Mouse (Mus musculus) G1E-ER4 (cell line): ENCODE data around the gene Hapln2. TPM values are rescaled to one million over a fixed set of nuclear protein-coding genes. Genes with fewer than 3 reads are reported as not detected.

Experiments used
- GATA1 ChIP-seq: IDR thresholded peaks from one replicate; pipeline ENCODE4 v1.8.0; 2012; ENCODE audit warnings: low read length, inconsistent platforms
- polyA plus RNA-seq: library from polyadenylated mRNA; stranded (reverse); fragments of >175 nt; gene quantifications from 2 replicates; pipeline ENCODE4 v1.2.3, GENCODE M21; 2012

Gene Hapln2
- polyA plus RNA-seq, 1 experiment, result not detected

DNA sequence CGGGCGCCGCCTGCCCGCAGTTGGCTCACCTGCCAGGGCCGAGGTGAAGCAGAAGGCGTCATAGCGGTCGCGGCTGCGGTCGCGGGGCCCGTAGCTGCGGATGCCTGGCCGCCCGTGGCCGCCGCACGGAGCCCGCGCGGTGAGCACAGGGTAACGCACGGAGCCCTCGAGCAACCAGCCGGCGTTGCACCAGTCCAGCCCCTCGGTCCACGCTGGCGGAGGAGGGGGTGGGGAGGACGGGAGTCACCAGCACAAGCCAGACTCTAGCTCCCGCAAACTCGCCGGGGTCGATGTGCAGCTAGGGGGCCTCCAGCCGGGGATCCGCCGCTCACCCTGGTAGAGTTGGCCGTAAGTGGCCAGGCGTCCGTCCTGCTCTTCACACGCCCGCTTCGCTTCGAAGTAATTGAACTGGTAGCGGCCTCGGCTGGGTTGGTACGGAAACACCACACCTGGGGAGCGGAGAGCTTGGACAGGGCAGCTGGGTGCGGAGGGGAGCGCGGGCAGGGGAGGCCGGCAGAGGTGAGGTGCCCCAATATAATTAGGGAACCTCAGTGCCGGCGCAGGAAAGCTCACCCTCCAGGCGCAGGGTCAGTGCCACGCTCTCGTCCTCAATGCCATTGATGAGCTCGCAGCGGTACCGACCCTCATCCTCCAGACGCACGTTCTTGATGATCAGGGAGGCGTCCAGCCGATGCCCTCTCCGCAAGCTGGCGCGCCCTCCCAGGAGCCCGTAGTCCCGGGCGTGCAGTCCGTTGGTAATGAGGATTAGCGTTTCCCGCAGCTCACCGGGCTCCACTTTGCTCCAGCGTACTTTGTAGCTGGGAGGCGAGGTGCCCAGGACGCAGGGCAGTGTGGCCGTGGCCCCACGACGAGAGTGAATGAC lies 4.0 kb downstream of the Hapln2 start:
- no peak for TF ChIP-seq GATA1

DNA sequence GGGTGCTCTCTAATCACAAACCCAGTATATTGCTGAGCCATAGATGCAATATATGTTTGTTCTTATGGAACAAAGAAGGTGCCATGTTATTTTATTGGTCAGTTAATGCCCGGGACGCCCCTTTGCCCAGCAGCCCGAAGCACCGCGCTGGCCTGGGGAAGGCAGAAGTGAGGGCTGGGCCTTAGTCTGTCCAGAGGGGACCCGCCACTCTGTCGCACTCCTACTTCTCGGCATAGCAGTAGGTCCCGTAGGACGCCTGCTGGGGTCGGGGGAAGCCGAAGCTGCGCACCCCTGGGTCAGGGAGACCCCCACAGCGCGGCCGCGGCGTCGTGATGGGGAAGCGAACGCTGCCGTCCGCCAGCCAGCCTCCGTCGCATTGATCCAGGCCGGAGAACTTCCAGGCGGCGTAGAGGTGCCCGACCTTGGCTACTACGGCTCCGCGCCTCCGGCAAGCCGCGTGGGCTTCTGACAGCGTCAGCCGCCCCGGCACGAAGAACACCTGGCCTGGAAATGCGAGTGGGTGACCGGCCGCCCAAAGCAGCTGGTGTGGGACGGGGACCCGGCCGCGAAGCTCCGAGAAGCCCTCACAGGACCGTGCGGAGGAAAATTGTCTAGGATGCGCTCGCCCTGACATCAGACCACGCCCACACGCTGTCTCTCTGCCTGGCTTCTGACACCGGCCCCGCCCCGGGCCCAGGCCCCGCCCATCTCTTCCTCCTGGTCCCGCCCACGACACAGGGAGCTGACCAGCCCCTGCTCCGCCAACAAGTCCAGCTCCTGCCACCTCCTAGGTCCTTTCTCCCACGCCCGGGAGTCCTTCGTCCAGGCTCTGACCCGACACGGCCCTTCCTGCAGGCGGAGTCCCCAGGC lies 4.8 kb downstream of the Hapln2 start:
- no peak for TF ChIP-seq GATA1

DNA sequence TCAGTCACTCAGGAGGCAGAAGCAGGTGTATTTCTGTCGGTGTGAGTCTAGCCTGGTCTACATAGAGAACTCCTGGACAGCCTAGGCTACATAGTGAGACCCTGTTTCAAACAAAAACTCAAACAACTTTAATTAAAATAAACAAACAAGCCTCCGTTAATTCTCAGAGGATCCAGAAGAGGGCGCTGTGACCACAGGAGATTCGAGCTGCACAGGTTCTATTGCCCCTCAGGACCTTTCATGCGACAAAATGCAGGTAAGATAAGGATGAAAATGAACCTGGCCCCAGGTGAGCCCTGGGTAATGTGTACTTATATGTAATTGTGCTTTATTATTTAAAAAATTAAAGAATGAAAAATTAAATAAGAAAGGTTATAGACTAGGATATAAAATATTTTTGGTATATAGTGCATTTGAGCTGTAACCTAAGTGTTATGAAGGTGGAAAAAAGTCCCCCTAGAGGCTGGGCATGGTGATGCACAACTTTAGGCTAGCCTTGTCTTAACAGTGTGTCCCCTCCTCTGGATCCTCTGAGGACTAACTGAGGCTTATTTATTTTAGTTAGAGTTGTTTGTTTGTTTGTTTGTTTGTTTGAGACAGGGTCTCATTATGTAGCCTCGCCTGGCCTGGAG lies 16.6 kb downstream of the Hapln2 start:
- TF ChIP-seq GATA1, result no peak

DNA sequence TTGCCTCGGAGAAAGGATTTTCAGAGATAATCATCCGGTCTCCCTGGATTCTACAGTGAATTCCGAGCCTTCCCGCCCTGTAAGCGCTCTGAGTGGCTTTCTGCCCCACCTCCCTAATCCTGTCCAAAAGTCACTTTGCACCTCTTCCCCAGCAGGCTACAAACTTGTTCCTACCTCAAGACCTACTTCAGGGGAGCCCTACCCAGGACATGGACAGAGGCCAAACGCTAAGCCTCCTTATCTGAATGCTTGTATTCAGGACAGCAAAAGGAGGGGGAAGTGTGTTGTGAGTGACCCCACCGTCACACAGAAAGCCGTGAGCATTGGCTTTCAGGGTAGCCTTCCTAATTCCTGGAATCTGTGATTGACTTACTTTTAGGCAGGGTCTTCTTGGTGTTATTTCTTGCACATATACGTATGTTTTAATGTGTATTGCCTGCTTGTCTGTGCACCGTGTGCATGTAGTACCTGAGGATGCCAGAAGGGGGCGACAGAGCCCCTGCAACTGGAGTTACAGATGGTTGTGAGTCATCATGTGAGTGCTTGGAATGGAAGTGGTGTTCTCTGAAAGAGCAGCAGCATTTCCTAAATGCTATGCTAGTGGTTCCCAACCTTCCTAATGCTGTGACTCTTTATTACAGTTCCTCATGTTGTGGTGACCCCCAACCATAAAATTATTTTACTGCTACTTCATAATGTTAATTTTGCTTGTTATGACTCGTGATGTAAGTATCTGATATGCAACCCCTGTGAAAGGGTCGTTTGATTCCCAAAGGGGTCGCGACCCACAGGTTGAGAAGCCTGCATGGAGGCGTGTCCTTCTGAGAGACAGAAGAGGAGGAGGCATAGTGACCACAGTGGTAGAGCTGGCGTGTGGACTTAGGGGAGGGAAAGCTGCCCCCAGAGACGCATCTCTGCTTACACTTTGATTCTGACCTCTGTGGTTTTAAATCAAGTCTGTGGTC lies 21.3 kb downstream of the Hapln2 start:
- TF ChIP-seq GATA1, result no peak

DNA sequence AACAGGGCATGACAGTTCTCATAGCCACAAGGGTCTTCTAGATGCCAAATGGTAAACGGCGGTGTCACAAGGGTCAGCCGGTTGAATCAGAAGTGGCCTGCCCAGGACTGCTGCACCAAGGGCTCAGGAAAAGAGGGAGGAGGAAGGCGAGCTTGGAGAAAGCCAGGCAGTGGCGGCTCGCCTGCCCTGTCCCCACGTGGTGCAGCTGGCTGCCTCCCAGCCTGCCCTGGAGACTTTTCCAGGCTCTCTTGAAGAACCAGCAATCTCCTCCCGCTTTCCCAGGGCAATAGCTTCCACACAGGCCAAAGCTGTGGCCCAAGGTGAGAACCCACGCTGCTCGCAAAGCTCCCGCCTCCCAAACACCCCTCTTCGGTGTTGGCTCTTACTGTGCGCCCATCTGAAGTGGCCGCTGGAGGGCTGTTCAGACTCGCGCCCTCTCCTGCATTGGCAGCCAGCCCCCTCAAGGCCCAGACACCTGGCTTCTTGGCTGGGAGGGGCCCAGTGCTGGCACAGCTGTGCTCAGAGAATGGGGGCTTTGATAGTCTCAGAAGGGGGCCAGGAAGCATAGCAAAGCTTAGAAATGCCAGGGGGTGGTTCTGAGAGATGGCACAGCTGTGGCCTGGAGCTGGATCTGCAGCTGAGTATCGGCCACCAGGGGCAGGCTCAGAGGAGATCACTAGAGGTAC lies 24.9 kb downstream of the Hapln2 start:
- no peak for TF ChIP-seq GATA1

DNA sequence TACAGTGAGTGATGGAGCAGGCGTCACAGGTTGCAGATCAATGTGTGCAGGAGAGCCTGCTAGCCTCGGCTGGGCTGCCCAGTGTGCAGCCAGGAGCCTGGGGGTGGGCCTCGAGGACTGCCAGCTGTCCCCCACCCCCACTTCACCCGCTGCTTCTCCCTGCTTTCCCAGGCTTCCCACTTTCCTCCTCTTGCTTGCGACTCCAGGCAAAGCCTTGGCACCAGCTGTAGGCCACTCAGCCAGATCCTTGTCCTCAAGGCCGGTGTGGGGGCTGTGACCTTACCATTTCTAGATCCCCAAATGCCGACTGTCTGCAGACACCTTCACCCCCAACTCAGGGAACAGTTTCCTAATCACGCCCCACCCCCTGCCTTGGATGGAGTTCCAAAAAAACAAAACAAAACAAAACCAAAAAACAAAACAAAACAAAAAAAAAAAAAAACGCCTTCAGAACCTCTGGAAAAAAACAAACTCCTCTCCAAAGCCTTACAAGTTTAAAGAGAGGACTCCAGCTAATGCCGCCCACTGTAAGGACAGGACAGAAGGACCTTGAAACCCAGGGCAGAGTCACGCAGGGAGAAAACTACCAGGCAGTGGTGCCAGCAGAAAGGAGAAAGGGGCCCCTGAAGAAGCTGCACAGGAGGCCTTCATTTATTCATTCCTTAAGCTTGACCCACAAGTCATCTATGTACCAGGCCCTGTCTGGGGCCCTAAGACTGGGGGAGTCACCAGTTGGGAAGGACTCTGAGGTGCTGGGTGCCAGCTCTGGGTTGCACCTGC lies 26.4 kb downstream of the Hapln2 start:
- TF ChIP-seq GATA1, result no peak

DNA sequence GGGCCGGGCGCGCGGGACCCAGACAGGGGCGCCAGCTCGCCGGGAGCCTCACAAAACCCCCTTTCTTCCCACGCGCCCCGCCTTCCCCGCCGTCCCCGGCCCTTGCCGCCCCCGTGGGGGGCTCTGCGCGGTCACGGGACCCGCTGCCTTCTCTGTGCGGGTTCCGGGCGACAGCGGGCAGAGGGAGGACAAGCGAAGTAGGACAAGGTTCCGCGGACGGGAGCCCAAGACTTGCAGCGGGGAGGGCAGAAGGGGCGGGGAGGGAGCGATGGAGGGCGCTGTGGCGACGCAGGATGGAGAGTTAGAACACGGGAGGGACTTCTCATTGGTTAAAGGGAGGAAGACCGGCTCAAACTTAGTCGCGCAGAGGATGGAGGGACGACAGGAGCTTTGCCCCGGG lies 27.2 kb downstream of the Hapln2 start, which contains the start of gene Bcan:
Gene Bcan (minus strand): TSS at position 50 of the 400 bp plus-strand sequence.
- no peak for TF ChIP-seq GATA1

DNA sequence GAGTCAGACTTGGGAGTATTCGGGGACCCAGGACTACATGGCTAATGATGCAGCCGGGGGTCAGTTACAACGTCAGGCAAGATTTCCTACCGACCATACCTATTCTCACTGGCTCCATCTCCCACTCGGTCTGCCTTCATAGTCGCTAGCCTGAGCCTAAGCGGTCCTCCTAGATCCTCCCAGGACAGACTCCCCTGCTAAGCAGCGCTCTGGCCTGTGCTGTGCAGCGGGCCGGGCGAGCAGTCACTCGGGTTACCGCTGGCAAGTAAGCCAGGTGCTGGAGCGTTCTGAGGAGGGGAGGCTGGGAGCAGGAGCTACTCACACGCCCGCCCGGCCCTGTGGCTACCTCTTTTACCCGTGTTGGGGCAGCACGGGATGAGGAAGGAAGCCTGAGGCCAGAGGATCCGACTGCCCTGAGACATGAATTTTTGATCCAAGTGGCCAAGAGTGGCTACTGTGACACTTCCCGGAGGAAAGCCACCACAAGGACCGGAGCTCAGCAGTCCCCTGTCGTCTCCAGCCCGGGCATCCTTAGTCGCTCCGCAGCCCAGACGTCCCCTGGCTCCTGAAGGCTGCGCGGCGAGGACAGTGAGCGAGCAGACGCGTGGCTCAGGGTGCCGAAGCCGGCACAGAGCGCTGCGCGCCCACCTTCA lies 28.0 kb downstream of the Hapln2 start:
- no peak for TF ChIP-seq GATA1

DNA sequence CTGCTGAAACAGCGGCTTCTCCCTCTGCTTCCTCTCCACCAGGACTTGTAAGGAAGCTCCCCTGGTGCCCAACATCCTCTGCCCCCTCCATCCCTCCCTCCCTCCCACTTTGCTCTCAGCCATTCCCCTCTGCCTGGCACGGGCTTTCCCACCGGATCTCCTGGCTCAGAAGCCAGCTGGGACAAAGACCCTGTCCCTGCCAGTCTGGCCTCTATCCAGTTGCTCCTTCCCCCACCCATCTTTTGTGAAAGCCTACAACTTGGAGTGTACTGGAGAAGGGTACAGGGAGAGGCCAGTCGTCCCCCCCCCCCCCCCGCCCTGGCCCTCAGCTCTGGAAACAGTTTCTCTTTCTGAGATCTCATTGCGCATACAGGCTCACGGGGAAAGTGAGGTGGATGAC lies 28.6 kb downstream of the Hapln2 start:
- no peak for TF ChIP-seq GATA1

DNA sequence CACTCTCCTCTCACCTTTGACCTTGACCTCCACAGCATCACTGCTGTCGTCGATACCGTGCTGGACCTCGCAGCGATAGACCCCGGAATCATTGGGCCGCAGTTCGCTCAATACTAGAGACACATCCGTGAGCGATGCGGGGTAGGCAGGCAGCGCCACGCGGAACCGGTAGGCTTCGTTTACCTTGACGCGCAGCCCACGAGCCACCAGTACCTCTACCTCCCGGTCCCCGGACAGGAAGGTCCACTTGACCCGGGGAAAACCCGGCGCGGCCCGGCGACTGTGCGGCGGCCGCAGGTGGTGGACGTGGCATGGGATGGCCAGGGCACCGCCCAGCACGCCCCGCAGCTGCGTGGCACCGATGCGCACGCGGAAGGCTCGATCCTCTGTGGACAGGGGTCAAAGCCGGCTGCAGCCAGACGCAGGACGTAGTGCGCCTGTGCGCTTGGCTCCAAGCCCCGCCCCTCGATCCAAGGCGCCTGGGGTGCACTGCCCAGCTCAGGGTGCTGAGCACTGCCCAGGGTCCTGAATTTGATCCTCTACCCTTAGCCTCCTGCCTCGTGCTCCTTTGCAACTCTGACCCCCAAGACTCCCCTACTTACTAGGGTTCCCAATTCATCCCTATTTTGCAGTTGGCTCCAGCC lies 30.3 kb downstream of the Hapln2 start:
- TF ChIP-seq GATA1, result no peak

DNA sequence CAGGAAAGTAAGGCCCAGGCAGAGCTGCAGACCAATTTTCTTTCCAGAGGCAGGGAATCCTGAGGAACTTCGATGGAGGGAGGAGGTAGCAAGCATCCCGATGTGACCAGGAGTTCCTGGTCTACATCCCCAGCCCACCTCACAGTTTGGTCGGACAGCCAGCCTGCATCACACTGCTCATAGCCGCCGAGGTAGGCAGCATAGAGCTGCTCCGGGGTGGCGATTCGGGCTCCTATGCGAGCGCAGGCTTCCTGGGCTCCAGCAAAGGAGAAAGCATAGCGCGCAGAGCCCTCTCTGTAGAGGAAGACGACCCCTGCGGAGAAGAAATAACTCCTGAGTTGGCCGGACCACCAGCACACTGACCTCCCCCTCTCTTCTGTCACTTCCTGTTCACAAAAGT lies 31.0 kb downstream of the Hapln2 start:
- TF ChIP-seq GATA1, result no peak

DNA sequence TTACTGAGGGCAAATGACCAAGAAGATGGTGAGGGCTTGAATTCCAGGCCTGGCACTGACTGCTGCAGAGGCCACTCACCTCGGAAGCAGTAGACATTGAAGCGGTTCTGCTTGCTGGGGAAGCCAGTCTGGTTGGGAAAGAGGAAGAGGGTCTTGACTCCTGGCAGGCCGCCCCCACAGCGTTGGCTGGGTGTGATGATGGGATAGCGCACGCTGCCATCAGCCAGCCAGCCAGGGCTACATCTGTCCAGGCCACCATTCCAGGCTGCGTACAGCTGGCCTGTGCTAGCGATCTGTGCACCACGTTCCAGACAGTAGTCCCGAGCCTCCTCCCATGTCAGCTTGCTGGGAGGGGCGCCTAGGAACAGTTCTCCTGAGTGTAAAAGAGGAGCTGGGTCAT lies 32.1 kb downstream of the Hapln2 start:
- TF ChIP-seq GATA1, result no peak
